Mouse (Mus musculus): Measurements from ENCODE around the gene Fmnl3. TPM values are rescaled to one million over a fixed set of nuclear protein-coding genes. Genes with fewer than 3 reads are reported as not detected.

The Fmnl3 gene
- 8.0 and 8.6 TPM in 2 replicates for polyA plus RNA-seq (2015; fragmentation: Nextera tagmentation; extraction: Ambion mirVana)

GRCm38 (mm10) chr15:99370259-99370691 is at the start of gene Fmnl3:
Gene Fmnl3, minus strand, starts transcription at chr15:99370482.
- Histone ChIP-seq H3K9me3 (ENCODE audit: control insufficient read depth, low read length) (no peaks in the 10 kb centered on the region), H3K27ac (replicated peaks) (peak within 1 kb of the TSS; percentile 88), H3K9ac (ENCODE audit: low read length) (peak within 1 kb of the TSS; percentile 80), H3K36me3 (ENCODE audit: control insufficient read depth, insufficient read depth, low read length) (no peaks in the 10 kb centered on the region), H3K4me2 (replicated peaks; ENCODE audit: low read depth) (peak within 1 kb of the TSS; percentile 89), H3K4me1 (replicated peaks; ENCODE audit: control insufficient read depth, insufficient read depth) (0 out of 2 replicates have a peak, but pooled peaks cover 3% of the 10 kb centered on the region), H3K27me3 (ENCODE audit: control insufficient read depth, insufficient read depth, low read length) (no peaks in the 10 kb centered on the region; the same call in 1 of the 2 replicates), H3K4me3 (ENCODE audit: low read depth, low read length) (peak within 1 kb of the TSS; percentile 73)
- WGBS: under 1% methylated on average over 41 of the region's 48 CpGs
- no peak for TF ChIP-seq EP300 (optimal IDR thresholded peaks at IDR 0.05)
- TF ChIP-seq CTCF (IDR thresholded peaks at IDR 0.05; ENCODE audit: low read depth): peak; percentile 97
- ATAC-seq (ENCODE audit: low FRiP score, low TSS enrichment): peak; percentile 96
- DNase-seq (ENCODE audit: low spot score): peak; percentile 97

- DNase-seq (ENCODE audit: low spot score): no peak
- H3K4me2 ChIP-seq (replicated peaks; ENCODE audit: low read depth): no peak overlapping the region
- H3K9ac ChIP-seq (ENCODE audit: low read length): no peak overlapping the region
- no peak overlapping the region for H3K27ac ChIP-seq (replicated peaks)
- no peaks in the 10 kb centered on the region for H3K36me3 ChIP-seq (ENCODE audit: control insufficient read depth, insufficient read depth, low read length)
- H3K27me3 ChIP-seq (ENCODE audit: control insufficient read depth, insufficient read depth, low read length): no peaks in the 10 kb centered on the region
- TF ChIP-seq CTCF (IDR thresholded peaks at IDR 0.05; ENCODE audit: low read depth): no peak
- no peak for TF ChIP-seq EP300 (optimal IDR thresholded peaks at IDR 0.05)
- H3K9me3 ChIP-seq (ENCODE audit: control insufficient read depth, low read length): no peaks in the 10 kb centered on the region
- WGBS: 24% methylated on average over 17 of the region's 17 CpGs
- ATAC-seq (ENCODE audit: low FRiP score, low TSS enrichment): no peak
- H3K4me1 ChIP-seq (replicated peaks; ENCODE audit: control insufficient read depth, insufficient read depth): no peaks in the 10 kb centered on the region
- no peak overlapping the region for H3K4me3 ChIP-seq (ENCODE audit: low read depth, low read length)
Measured at GRCm38 (mm10) chr15:99417692-99418271, 47.5 kb upstream of the Fmnl3 start.

- Histone ChIP-seq H3K4me2 (replicated peaks; ENCODE audit: low read depth) (no peak overlapping the region), H3K4me1 (replicated peaks; ENCODE audit: control insufficient read depth, insufficient read depth) (no peaks in the 10 kb centered on the region), H3K36me3 (ENCODE audit: control insufficient read depth, insufficient read depth, low read length) (no peaks in the 10 kb centered on the region), H3K9me3 (ENCODE audit: control insufficient read depth, low read length) (no peaks in the 10 kb centered on the region), H3K4me3 (ENCODE audit: low read depth, low read length) (no peak overlapping the region), H3K27me3 (ENCODE audit: control insufficient read depth, insufficient read depth, low read length) (no peaks in the 10 kb centered on the region), H3K27ac (replicated peaks) (no peak overlapping the region), H3K9ac (ENCODE audit: low read length) (no peak overlapping the region)
- no peak for ATAC-seq (ENCODE audit: low FRiP score, low TSS enrichment)
- no peak for DNase-seq (ENCODE audit: low spot score)
- TF ChIP-seq EP300 (optimal IDR thresholded peaks at IDR 0.05) (no peak), CTCF (IDR thresholded peaks at IDR 0.05; ENCODE audit: low read depth) (no peak)
- 24% methylated on average over 4 of the region's 4 CpGs for WGBS
Measured at GRCm38 (mm10) chr15:99416957-99417356, 46.7 kb upstream of the Fmnl3 start.

GRCm38 (mm10) chr15:99416348-99416882 is 46.1 kb upstream of the Fmnl3 start:
- no peaks in the 10 kb centered on the region for H3K4me1 ChIP-seq (replicated peaks; ENCODE audit: control insufficient read depth, insufficient read depth)
- no peaks in the 10 kb centered on the region for H3K9me3 ChIP-seq (ENCODE audit: control insufficient read depth, low read length)
- H3K27ac ChIP-seq (replicated peaks): no peak overlapping the region
- H3K27me3 ChIP-seq (ENCODE audit: control insufficient read depth, insufficient read depth, low read length): no peaks in the 10 kb centered on the region
- H3K4me3 ChIP-seq (ENCODE audit: low read depth, low read length): no peak overlapping the region
- 0 out of 2 replicates have a peak overlapping the region, but pooled peaks have one; percentile 21 for H3K4me2 ChIP-seq (replicated peaks; ENCODE audit: low read depth)
- WGBS: 15% methylated on average over 13 of the region's 13 CpGs
- no peak overlapping the region for H3K9ac ChIP-seq (ENCODE audit: low read length)
- no peaks in the 10 kb centered on the region for H3K36me3 ChIP-seq (ENCODE audit: control insufficient read depth, insufficient read depth, low read length)
- peak; percentile 100 for TF ChIP-seq CTCF (IDR thresholded peaks at IDR 0.05; ENCODE audit: low read depth)
- TF ChIP-seq EP300 (optimal IDR thresholded peaks at IDR 0.05): no peak
- peak; percentile 34; the same call in 1 of the 2 replicates for ATAC-seq (ENCODE audit: low FRiP score, low TSS enrichment)
- DNase-seq (ENCODE audit: low spot score): peak; percentile 79

GRCm38 (mm10) chr15:99415793-99416192 is 45.5 kb upstream of the Fmnl3 start:
- ATAC-seq (ENCODE audit: low FRiP score, low TSS enrichment) (no peak), DNase-seq (ENCODE audit: low spot score) (peak; percentile 53)
- Histone ChIP-seq H3K27ac (replicated peaks) (no peak overlapping the region), H3K9ac (ENCODE audit: low read length) (no peak overlapping the region), H3K27me3 (ENCODE audit: control insufficient read depth, insufficient read depth, low read length) (no peaks in the 10 kb centered on the region), H3K4me3 (ENCODE audit: low read depth, low read length) (no peak overlapping the region), H3K4me1 (replicated peaks; ENCODE audit: control insufficient read depth, insufficient read depth) (no peaks in the 10 kb centered on the region), H3K36me3 (ENCODE audit: control insufficient read depth, insufficient read depth, low read length) (no peaks in the 10 kb centered on the region), H3K4me2 (replicated peaks; ENCODE audit: low read depth) (no peak overlapping the region), H3K9me3 (ENCODE audit: control insufficient read depth, low read length) (no peaks in the 10 kb centered on the region)
- TF ChIP-seq CTCF (IDR thresholded peaks at IDR 0.05; ENCODE audit: low read depth): peak; percentile 76
- TF ChIP-seq EP300 (optimal IDR thresholded peaks at IDR 0.05): no peak
- 20% methylated on average over 2 of the region's 2 CpGs for WGBS

- DNase-seq (ENCODE audit: low spot score) (peak; percentile 51), ATAC-seq (ENCODE audit: low FRiP score, low TSS enrichment) (no peak)
- 57% methylated on average over 14 of the region's 14 CpGs for WGBS
- Histone ChIP-seq H3K9me3 (ENCODE audit: control insufficient read depth, low read length) (no peaks in the 10 kb centered on the region), H3K27me3 (ENCODE audit: control insufficient read depth, insufficient read depth, low read length) (no peaks in the 10 kb centered on the region), H3K4me3 (ENCODE audit: low read depth, low read length) (no peak overlapping the region), H3K36me3 (ENCODE audit: control insufficient read depth, insufficient read depth, low read length) (peaks cover 14% of the 10 kb centered on the region), H3K9ac (ENCODE audit: low read length) (no peak overlapping the region), H3K4me1 (replicated peaks; ENCODE audit: control insufficient read depth, insufficient read depth) (no peaks in the 10 kb centered on the region), H3K4me2 (replicated peaks; ENCODE audit: low read depth) (no peak overlapping the region), H3K27ac (replicated peaks) (no peak overlapping the region)
- peak; percentile 45 for TF ChIP-seq CTCF (IDR thresholded peaks at IDR 0.05; ENCODE audit: low read depth)
- TF ChIP-seq EP300 (optimal IDR thresholded peaks at IDR 0.05): no peak
Measured at GRCm38 (mm10) chr15:99411747-99412146, 41.5 kb upstream of the Fmnl3 start.
